Mouse (Mus musculus) MEL (cell line): Measurements from ENCODE around the gene Cd248. TPM values are rescaled to one million over a fixed set of nuclear protein-coding genes. Genes with fewer than 3 reads are reported as not detected.

Source experiments
- DNase-seq: peaks from one replicate; pipeline ENCODE4 v3.0.0; 2011; ENCODE audit warnings: low read depth, low spot score
- H3K27ac ChIP-seq: 2 replicates; pipeline ENCODE4 v1.5.1; 2012; ENCODE audit warnings: low read depth, mild to moderate bottlenecking, control low read depth, low read length, moderate library complexity; ENCODE audit not compliant: control insufficient read depth
- H3K27me3 ChIP-seq, 2 experiments: fragments of 150-350 bp in 1 of 2; sonication (generic) in 1 of 2; 2 replicates each; pipeline ENCODE4 v1.6.1; 2012; ENCODE audit warnings: low read length in 2 of 2, mild to moderate bottlenecking in 2 of 2, improper control_type of control experiment in 1 of 2, moderate library complexity in 1 of 2; ENCODE audit not compliant: insufficient read depth in 2 of 2, control insufficient read depth in 1 of 2
- H3K36me3 ChIP-seq, 2 experiments: 2 replicates each; pipeline ENCODE4 v1.6.1; 2012 to 2014; ENCODE audit warnings: low read length in 2 of 2, improper control_type of control experiment in 1 of 2, inconsistent platforms in 1 of 2, mild to moderate bottlenecking in 1 of 2; ENCODE audit not compliant: insufficient read depth in 2 of 2, control insufficient read depth in 1 of 2
- H3K4me1 ChIP-seq, 2 experiments: fragments of 150-350 bp in 1 of 2; sonication (generic) in 1 of 2; 2 replicates each; pipeline ENCODE4 v1.6.1; 2012; ENCODE audit warnings: low read length in 2 of 2, improper control_type of control experiment in 1 of 2, mild to moderate bottlenecking in 1 of 2; ENCODE audit not compliant: insufficient read depth in 2 of 2, control insufficient read depth in 1 of 2
- H3K4me3 ChIP-seq, 2 experiments: fragments of 150-350 bp in 1 of 2; sonication (generic) in 1 of 2; 2 replicates each; pipeline ENCODE4 v1.5.1; 2012; ENCODE audit warnings: low read depth in 2 of 2, low read length in 2 of 2, mild to moderate bottlenecking in 2 of 2, moderate library complexity in 2 of 2, control low read depth in 1 of 2, improper control_type of control experiment in 1 of 2; ENCODE audit not compliant: control insufficient read depth in 1 of 2, insufficient read depth in 1 of 2
- H3K79me2 ChIP-seq: 2 replicates; pipeline ENCODE4 v1.6.1; 2012; ENCODE audit warnings: mild to moderate bottlenecking, low read length, moderate library complexity; ENCODE audit not compliant: control insufficient read depth, poor library complexity, insufficient read depth
- H3K9ac ChIP-seq: 2 replicates; pipeline ENCODE4 v1.6.1; 2012; ENCODE audit warnings: low read depth, mild to moderate bottlenecking, control low read depth, low read length, moderate library complexity; ENCODE audit not compliant: control insufficient read depth, poor library complexity, severe bottlenecking
- H3K9me3 ChIP-seq: fragments of 150-350 bp; sonication (generic); replicated peaks from 2 replicates; pipeline ENCODE4 v1.6.1; 2012; ENCODE audit warnings: mild to moderate bottlenecking, low read length, improper control_type of control experiment, moderate library complexity; ENCODE audit not compliant: insufficient read depth
- BHLHE40 ChIP-seq: IDR thresholded peaks from 2 replicates; pipeline ENCODE4 v1.6.1; 2012; ENCODE audit warnings: low read depth, mild to moderate bottlenecking, inconsistent platforms, low read length, improper control_type of control experiment, borderline replicate concordance
- CHD1 ChIP-seq: IDR thresholded peaks from 2 replicates; pipeline ENCODE4 v1.6.1; 2012; ENCODE audit warnings: low read depth, mild to moderate bottlenecking, inconsistent platforms, low read length, improper control_type of control experiment
- CHD2 ChIP-seq: IDR thresholded peaks from 2 replicates; pipeline ENCODE4 v1.6.1; 2011; ENCODE audit warnings: low read length, improper control_type of control experiment
- E2F4 ChIP-seq: IDR thresholded peaks from 2 replicates; pipeline ENCODE4 v1.6.1; 2011; ENCODE audit warnings: low read depth, low read length, improper control_type of control experiment, borderline replicate concordance
- GABPA ChIP-seq: IDR thresholded peaks from 2 replicates; pipeline ENCODE4 v1.6.1; 2012; ENCODE audit warnings: low read depth, mild to moderate bottlenecking, inconsistent platforms, low read length, improper control_type of control experiment, moderate library complexity
- GATA1 ChIP-seq: IDR thresholded peaks from 2 replicates; pipeline ENCODE4 v1.6.1; 2011; ENCODE audit warnings: low read depth, low read length, improper control_type of control experiment
- JUND ChIP-seq: IDR thresholded peaks from 2 replicates; pipeline ENCODE4 v1.6.1; 2011; ENCODE audit warnings: low read depth, mild to moderate bottlenecking, improper control_type of control experiment, low read length
- KAT2A ChIP-seq: conservative IDR thresholded peaks from 2 replicates; pipeline ENCODE4 v1.6.1; 2012; ENCODE audit warnings: low read depth, low read length, improper control_type of control experiment, inconsistent platforms
- MXI1 ChIP-seq: IDR thresholded peaks from 2 replicates; pipeline ENCODE4 v1.6.1; 2011; ENCODE audit warnings: mild to moderate bottlenecking, low read depth, low read length, improper control_type of control experiment
- MYC ChIP-seq: IDR thresholded peaks from 2 replicates; pipeline ENCODE4 v1.6.1; 2011; ENCODE audit warnings: low read depth, mild to moderate bottlenecking, low read length, improper control_type of control experiment, moderate library complexity
- NRF1 ChIP-seq: IDR thresholded peaks from 2 replicates; pipeline ENCODE4 v1.6.1; 2014; ENCODE audit warnings: low read depth, mild to moderate bottlenecking, inconsistent platforms, low read length, improper control_type of control experiment, moderate library complexity; ENCODE audit not compliant: poor library complexity, insufficient read depth, severe bottlenecking
- RCOR1 ChIP-seq: IDR thresholded peaks from 2 replicates; pipeline ENCODE4 v1.6.1; 2012; ENCODE audit warnings: low read depth, mild to moderate bottlenecking, inconsistent platforms, low read length, improper control_type of control experiment
- SMC3 ChIP-seq: IDR thresholded peaks from 2 replicates; pipeline ENCODE4 v1.6.1; 2011; ENCODE audit warnings: low read depth, low read length, improper control_type of control experiment
- TBP ChIP-seq: IDR thresholded peaks from 2 replicates; pipeline ENCODE4 v1.8.0; 2011; ENCODE audit warnings: low read depth, low read length, improper control_type of control experiment
- TCF12 ChIP-seq: IDR thresholded peaks from 2 replicates; pipeline ENCODE4 v1.6.1; 2014; ENCODE audit warnings: low read depth, mild to moderate bottlenecking, inconsistent platforms, low read length, improper control_type of control experiment, moderate library complexity
- USF1 ChIP-seq: IDR thresholded peaks from 2 replicates; pipeline ENCODE4 v1.6.1; 2014; ENCODE audit warnings: low read depth, mild to moderate bottlenecking, inconsistent platforms, low read length, improper control_type of control experiment, moderate library complexity
- ZKSCAN1 ChIP-seq: IDR thresholded peaks from 2 replicates; pipeline ENCODE4 v1.6.1; 2012; ENCODE audit warnings: low read depth, mild to moderate bottlenecking, inconsistent platforms, low read length, improper control_type of control experiment, moderate library complexity
- ZMIZ1 ChIP-seq: IDR thresholded peaks from 2 replicates; pipeline ENCODE4 v1.6.1; 2012; ENCODE audit warnings: low read depth, mild to moderate bottlenecking, inconsistent platforms, low read length, improper control_type of control experiment, moderate library complexity
- ZNF384 ChIP-seq: IDR thresholded peaks from 2 replicates; pipeline ENCODE4 v1.6.1; 2012; ENCODE audit warnings: low read depth, mild to moderate bottlenecking, inconsistent platforms, low read length, improper control_type of control experiment
- polyA plus RNA-seq, 2 experiments: library from polyadenylated mRNA; stranded (reverse) in 1 of 2; unstranded in 1 of 2; fragments of >175 nt in 1 of 2; fragments of >200 nt in 1 of 2; gene quantifications; 2 replicates each; pipeline versions ENCODE4 v1.2.1 to v1.2.4; 2012; ENCODE audit warnings: low replicate concordance in 2 of 2, low read depth in 1 of 2; ENCODE audit not compliant: insufficient read length in 2 of 2, insufficient read depth in 1 of 2, missing spikeins in 1 of 2
- total RNA-seq: library from RNA; depleted of rRNA; stranded (reverse); fragments of 300-350 nt; gene quantifications from 2 replicates; pipeline ENCODE4 v1.2.3, GENCODE M21; 2012

Cd248 gene
- total and polyA plus RNA-seq, 3 experiments = 0.27 to 0.86 TPM; not detected in 1

GRCm38 (mm10) chr19:5023621-5024479 lies 44.0 kb upstream of the Cd248 start, which contains the start of gene Slc29a2 (continued):
- TF ChIP-seq ZKSCAN1 = no peak
- no peak for TF ChIP-seq CHD1
- TF ChIP-seq TBP = 0 out of 2 replicates have a peak, but pooled peaks have one; percentile 26
- no peak for TF ChIP-seq CHD2

GRCm38 (mm10) chr19:5026111-5026510 lies 41.8 kb upstream of the Cd248 start:
- H3K36me3 ChIP-seq = peaks cover 0 to 2% of the 10 kb centered on the region in 2 experiments; a peak in 1 of 4 replicates

GRCm38 (mm10) chr19:5032686-5033085 lies 35.2 kb upstream of the Cd248 start:
- Histone ChIP-seq H3K27ac (no peak overlapping the region), H3K36me3 (no peaks in the 10 kb centered on the region), H3K9ac (no peak overlapping the region), H3K79me2 (no peaks in the 10 kb centered on the region), H3K27me3 (no peaks in the 10 kb centered on the region), H3K4me3 (no peak overlapping the region), H3K9me3 (no peaks in the 10 kb centered on the region), H3K4me1 (peaks cover 0 to 3% of the 10 kb centered on the region in 2 experiments; a peak in 1 of 4 replicates)
- no peak for DNase-seq
- TF ChIP-seq SMC3 (no peak), MYC (no peak), BHLHE40 (no peak), ZMIZ1 (no peak), TCF12 (no peak), GATA1 (no peak), GABPA (no peak), USF1 (no peak), JUND (no peak)

More at GRCm38 (mm10) chr19:5026111-5026510, 41.8 kb upstream of the Cd248 start:
- no peaks in the 10 kb centered on the region; the same call in 1 of the 2 replicates for H3K79me2 ChIP-seq
- no peak overlapping the region for H3K9ac ChIP-seq
- no peak for DNase-seq
- no peak overlapping the region for H3K4me3 ChIP-seq
- H3K9me3 ChIP-seq = no peaks in the 10 kb centered on the region
- H3K27ac ChIP-seq = no peak overlapping the region
- TF ChIP-seq GABPA = no peak
- TF ChIP-seq RCOR1 = no peak
- no peak for TF ChIP-seq MXI1
- TF ChIP-seq NRF1 = no peak
- TF ChIP-seq TCF12 = no peak
- TF ChIP-seq ZNF384 = no peak
- TF ChIP-seq KAT2A = no peak
- no peak for TF ChIP-seq E2F4
- TF ChIP-seq CHD2 = no peak
- TF ChIP-seq, all 39 proteins: peak for 0
- Histone ChIP-seq H3K4me1 (no peaks in the 10 kb centered on the region; a peak in 1 of 4 replicates), H3K27me3 (no peaks in the 10 kb centered on the region)
